Comparison of ENCODE assay signal across 10 mouse cellular contexts in the genomic region with DNA sequence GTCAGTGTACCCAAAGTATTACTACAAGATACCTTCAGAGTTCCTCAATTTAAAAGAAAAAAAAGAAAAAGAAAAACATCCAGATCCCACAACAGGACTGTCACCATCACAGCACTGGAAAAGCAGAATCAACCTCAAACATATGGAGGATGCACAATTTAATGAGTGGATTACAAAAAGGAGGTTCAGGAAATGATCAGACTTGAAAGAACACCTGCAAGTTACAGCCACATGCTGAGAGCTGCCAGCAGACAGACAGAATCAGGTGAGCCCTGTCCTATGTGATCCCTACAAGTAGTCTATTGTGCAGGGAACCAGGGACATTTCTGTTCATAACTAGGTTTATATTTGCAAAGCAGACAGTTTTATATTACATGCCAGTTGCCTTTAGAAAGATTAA. TPM values are rescaled to one million over a fixed set of nuclear protein-coding genes. Genes with fewer than 3 reads are reported as not detected.
DNase-seq lines count a peak whose midpoint lies in the region; ATAC-seq and TF ChIP-seq lines count a peak whose summit lies in the region.
"Had no signal": no experiment of that assay in that cellular context is flagged by ENCODE, and none has a peak within 500 bp of the region (broad histone marks: within the 10 kb centered on the region; RNA-seq: fewer than 3 reads in every experiment).

No protein-coding gene starts in this region.

- no peaks in the 10 kb centered on the region for H3K36me3 ChIP-seq in liver, embryonic 11.5 days (ENCODE audit: control insufficient read depth, insufficient read depth, low read length)
- H3K36me3 ChIP-seq in liver, postnatal 0 days (replicated peaks; ENCODE audit: insufficient read depth, low read length), result no peaks in the 10 kb centered on the region
- H3K36me3 ChIP-seq in forebrain, embryonic 16.5 days (ENCODE audit: control insufficient read depth, insufficient read depth), result no peaks in the 10 kb centered on the region
- H3K36me3 ChIP-seq in midbrain, embryonic 12.5 days, result no peaks in the 10 kb centered on the region

- H3K4me1 ChIP-seq in liver, embryonic 11.5 days (replicated peaks; ENCODE audit: control insufficient read depth, insufficient read depth, low read length), result peaks cover 4% of the 10 kb centered on the region
- peaks cover 8% of the 10 kb centered on the region for H3K4me1 ChIP-seq in liver, postnatal 0 days (ENCODE audit: insufficient read depth)
- peaks cover 46% of the 10 kb centered on the region for H3K4me1 ChIP-seq in forebrain, embryonic 16.5 days (replicated peaks; ENCODE audit: control insufficient read depth, insufficient read depth, low read length)
- peaks cover 50% of the 10 kb centered on the region for H3K4me1 ChIP-seq in midbrain, embryonic 12.5 days

- DNase-seq in liver, embryonic 11.5 days (ENCODE audit: low spot score), result no peak
- DNase-seq in liver, postnatal 0 days, result no peak
- peak; percentile 43 for DNase-seq in thymus, postnatal 25 days
- no peak for DNase-seq in adipocyte (ENCODE audit: low spot score)
- no peak for DNase-seq in spleen, postnatal 14 days (ENCODE audit: low spot score in 2 of 2)
- DNase-seq in left cerebral cortex, adult 11 months (ENCODE audit: low spot score), result no peak
- DNase-seq: lung, adult 2 months had no signal

- TF ChIP-seq EP300 in liver, postnatal 0 days (IDR thresholded peaks at IDR 0.05; ENCODE audit: low read depth), result no peak

- H3K9ac ChIP-seq in liver, embryonic 11.5 days (ENCODE audit: low read depth, low read length), result no peak overlapping the region
- H3K9ac ChIP-seq in liver, postnatal 0 days (replicated peaks), result no peak overlapping the region
- peak overlapping the region; percentile 57 for H3K9ac ChIP-seq in forebrain, embryonic 16.5 days (replicated peaks; ENCODE audit: low read depth, low read length)
- H3K9ac ChIP-seq in midbrain, embryonic 12.5 days (replicated peaks), result peak overlapping the region; percentile 29; the same call in 1 of the 2 replicates

- peaks cover 29% of the 10 kb centered on the region for H3K27me3 ChIP-seq in liver, embryonic 11.5 days (replicated peaks; ENCODE audit: control insufficient read depth, insufficient read depth, low read length)
- H3K27me3 ChIP-seq in liver, postnatal 0 days (ENCODE audit: insufficient read depth, low read length), result peaks cover 35% of the 10 kb centered on the region
- no peaks in the 10 kb centered on the region for H3K27me3 ChIP-seq in forebrain, embryonic 16.5 days (replicated peaks; ENCODE audit: control insufficient read depth, insufficient read depth, low read length)
- peaks cover 12% of the 10 kb centered on the region for H3K27me3 ChIP-seq in midbrain, embryonic 12.5 days

- H3K27ac ChIP-seq in liver, embryonic 11.5 days (ENCODE audit: low read depth, low read length), result no peak overlapping the region
- H3K27ac ChIP-seq in liver, postnatal 0 days (ENCODE audit: low read depth), result no peak overlapping the region
- peak overlapping the region; percentile 66; the same call in 1 of the 2 replicates for H3K27ac ChIP-seq in forebrain, embryonic 16.5 days (ENCODE audit: low read length)
- H3K27ac ChIP-seq in midbrain, embryonic 12.5 days (replicated peaks), result no peak overlapping the region

- H3K4me3 ChIP-seq in liver, embryonic 11.5 days (ENCODE audit: low read depth, low read length), result 0 out of 2 replicates have a peak overlapping the region, but pooled peaks have one; percentile 0
- H3K4me3 ChIP-seq in liver, postnatal 0 days (ENCODE audit: low read depth, low read length), result no peak overlapping the region
- H3K4me3 ChIP-seq in forebrain, embryonic 16.5 days (replicated peaks; ENCODE audit: low read length), result peak overlapping the region; percentile 49
- peak overlapping the region; percentile 30 for H3K4me3 ChIP-seq in midbrain, embryonic 12.5 days
- H3K4me3 ChIP-seq: myocyte had no signal

- no peak for ATAC-seq in liver, embryonic 11.5 days (replicated peaks; ENCODE audit: low FRiP score)
- no peak for ATAC-seq in liver, postnatal 0 days
- no peak for ATAC-seq in forebrain, embryonic 16.5 days
- no peak for ATAC-seq in midbrain, embryonic 12.5 days (ENCODE audit: low FRiP score, low read depth)

- no peaks in the 10 kb centered on the region for H3K9me3 ChIP-seq in liver, embryonic 11.5 days (ENCODE audit: control insufficient read depth, low read length)
- no peaks in the 10 kb centered on the region for H3K9me3 ChIP-seq in liver, postnatal 0 days (ENCODE audit: low read length)
- H3K9me3 ChIP-seq in forebrain, embryonic 16.5 days (ENCODE audit: control insufficient read depth, low read length), result no peaks in the 10 kb centered on the region
- H3K9me3 ChIP-seq in midbrain, embryonic 12.5 days, result no peaks in the 10 kb centered on the region

- no peak for TF ChIP-seq CTCF in liver, postnatal 0 days (IDR thresholded peaks at IDR 0.05; ENCODE audit: low read depth)

- H3K4me2 ChIP-seq in liver, embryonic 11.5 days, result peak overlapping the region; percentile 4; the same call in 1 of the 2 replicates
- H3K4me2 ChIP-seq in liver, postnatal 0 days (ENCODE audit: low read depth, low read length), result no peak overlapping the region; the same call in 1 of the 2 replicates
- H3K4me2 ChIP-seq in forebrain, embryonic 16.5 days (ENCODE audit: low read length), result peak overlapping the region; percentile 79
- peak overlapping the region; percentile 88 for H3K4me2 ChIP-seq in midbrain, embryonic 12.5 days (replicated peaks)

RNA-seq across cellular contexts. Expression of gene Kcna3, which starts 3.3 kb away (rescaled TPM):
- polyA plus RNA-seq in liver, embryonic 11.5 days (2014; fragmentation: Nextera tagmentation; extraction: Ambion mirVana), result 3.4 and 3.6 TPM in 2 replicates
- 1.2 TPM in 2 replicates for polyA plus RNA-seq in liver, postnatal 0 days (2015; fragmentation: Nextera tagmentation; extraction: Ambion mirVana)
- 14.7 and 15.7 TPM in 2 replicates for polyA plus RNA-seq in forebrain, embryonic 16.5 days (2015; fragmentation: Nextera tagmentation; extraction: Ambion mirVana)
- 8.9 and 10.1 TPM in 2 replicates for polyA plus RNA-seq in midbrain, embryonic 12.5 days (2016; fragmentation: Nextera tagmentation; extraction: Ambion mirVana)

Comparison
In these comparisons a context has a peak if more than half of its experiments do, and no peak if none do; other contexts are left out.
1. H3K9ac ChIP-seq: peak in forebrain, embryonic 16.5 days (single experiment) and midbrain, embryonic 12.5 days (single experiment); none in liver, embryonic 11.5 days (single experiment) and liver, postnatal 0 days (single experiment).